Comparison of ENCODE assay signal across 8 mouse cellular contexts in the genomic region with DNA sequence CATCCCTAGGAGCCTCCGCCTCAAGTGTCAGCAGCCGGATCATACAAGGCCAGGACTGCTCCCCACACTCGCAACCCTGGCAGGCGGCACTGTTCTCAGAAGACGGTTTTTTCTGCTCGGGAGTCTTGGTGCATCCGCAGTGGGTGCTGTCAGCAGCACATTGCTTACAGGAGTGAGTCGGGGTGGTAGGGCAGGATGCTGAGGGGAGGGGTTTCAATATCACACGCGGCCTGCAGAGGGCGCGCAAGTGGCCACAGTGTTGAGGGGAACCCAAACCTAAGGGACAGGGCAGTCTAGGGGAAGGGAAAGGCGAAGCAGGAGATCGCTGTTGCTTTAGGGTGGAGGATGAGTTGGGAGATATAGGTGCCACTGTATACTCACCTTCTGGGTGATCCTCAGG. TPM values are rescaled to one million over a fixed set of nuclear protein-coding genes. Genes with fewer than 3 reads are reported as not detected.
A peak's percentile ranks its signal among the peaks of the same experiment; 100 is the strongest.
DNase-seq lines count a peak whose midpoint lies in the region; ATAC-seq and TF ChIP-seq lines count a peak whose summit lies in the region.

No protein-coding gene starts in this region.

- 11% methylated on average over 14 of the region's 14 CpGs for WGBS in hindbrain, embryonic 10.5 days
- WGBS in stomach, embryonic 14.5 days = 9% methylated on average over 14 of the region's 14 CpGs

- peak; percentile 21 for DNase-seq in kidney, adult 18-20 months
- DNase-seq in kidney, adult 11 months = no peak
- DNase-seq in forelimb bud, embryonic 11.5 days (ENCODE audit: low read depth, low spot score) = peak; percentile 43
- peak; percentile 62 for DNase-seq in hindbrain, embryonic 10.5 days (ENCODE audit: low spot score)
- peak; percentile 56 to 58 for DNase-seq in layer of hippocampus, postnatal 10 days (ENCODE audit: low spot score in 2 of 2)

- H3K36me3 ChIP-seq in hindbrain, embryonic 10.5 days = no peaks in the 10 kb centered on the region
- H3K36me3 ChIP-seq in stomach, embryonic 14.5 days (ENCODE audit: control insufficient read depth, insufficient read depth, low read length) = no peaks in the 10 kb centered on the region

- peaks cover 18% of the 10 kb centered on the region for H3K27me3 ChIP-seq in hindbrain, embryonic 10.5 days (ENCODE audit: insufficient read depth, poor library complexity, severe bottlenecking)
- H3K27me3 ChIP-seq in stomach, embryonic 14.5 days (ENCODE audit: control insufficient read depth, insufficient read depth, low read length) = no peaks in the 10 kb centered on the region

- TF ChIP-seq POLR2A in bone marrow macrophage, adult 2 months (IDR thresholded peaks at IDR 0.05; ENCODE audit: borderline replicate concordance, low read depth, low read length) = no peak

- no peak overlapping the region for H3K9ac ChIP-seq in stomach, embryonic 14.5 days (replicated peaks; ENCODE audit: low read depth, low read length)

- 0 out of 2 replicates have a peak, but pooled peaks cover 2% of the 10 kb centered on the region for H3K4me1 ChIP-seq in bone marrow macrophage, adult 2 months (ENCODE audit: control insufficient read depth, insufficient read depth, low read length)
- H3K4me1 ChIP-seq in hindbrain, embryonic 10.5 days (replicated peaks) = peaks cover 22% of the 10 kb centered on the region
- H3K4me1 ChIP-seq in stomach, embryonic 14.5 days (ENCODE audit: control insufficient read depth, insufficient read depth, low read length) = no peaks in the 10 kb centered on the region

- H3K4me3 ChIP-seq in bone marrow macrophage, adult 2 months (ENCODE audit: insufficient read depth, low read length) = no peak overlapping the region
- peak overlapping the region; percentile 28 for H3K4me3 ChIP-seq in hindbrain, embryonic 10.5 days
- no peak overlapping the region for H3K4me3 ChIP-seq in stomach, embryonic 14.5 days (ENCODE audit: low read depth, low read length)

- peak; percentile 95 for ATAC-seq in megakaryocyte progenitor cell, adult 5-6 weeks (replicated peaks; ENCODE audit: poor library complexity)
- ATAC-seq in stomach, embryonic 14.5 days (ENCODE audit: insufficient number of reproducible peaks, insufficient read depth, low FRiP score, low read depth) = peak; percentile 42; the same call in 1 of the 2 replicates

- no peak overlapping the region for H3K4me2 ChIP-seq in stomach, embryonic 14.5 days (replicated peaks; ENCODE audit: low read depth, low read length)

- TF ChIP-seq CTCF in bone marrow macrophage, adult 2 months (IDR thresholded peaks at IDR 0.05; ENCODE audit: low read depth, low read length) = peak; percentile 62; the same call in 1 of the 2 replicates

- no peak overlapping the region for H3K27ac ChIP-seq in bone marrow macrophage, adult 2 months (ENCODE audit: insufficient read depth, low read depth, low read length)
- no peak overlapping the region for H3K27ac ChIP-seq in hindbrain, embryonic 10.5 days
- H3K27ac ChIP-seq in stomach, embryonic 14.5 days (ENCODE audit: low read length) = no peak overlapping the region

- no peaks in the 10 kb centered on the region for H3K9me3 ChIP-seq in hindbrain, embryonic 10.5 days
- no peaks in the 10 kb centered on the region for H3K9me3 ChIP-seq in stomach, embryonic 14.5 days (ENCODE audit: control insufficient read depth, low read depth, low read length)

RNA-seq across cellular contexts. Expression of a gene that starts 2.6 kb away (rescaled TPM):
- not detected in 2 replicates for polyA plus RNA-seq in bone marrow macrophage, adult 2 months (2012; ENCODE audit: insufficient read depth, insufficient read length, missing spikeins)
- polyA plus RNA-seq in hindbrain, embryonic 10.5 days (2016; fragmentation: Nextera tagmentation; extraction: Ambion mirVana) = 0.41 TPM in 1 of 2 replicates, not detected in the other
- total RNA-seq in layer of hippocampus, postnatal 10 days (2021) = not detected
- not detected in 2 replicates for total RNA-seq in megakaryocyte progenitor cell, adult 5-6 weeks (2015)
- total RNA-seq in megakaryocyte progenitor cell, adult 5-6 weeks (2017) = not detected in 2 replicates
- polyA plus RNA-seq in stomach, embryonic 14.5 days (2014; fragmentation: Nextera tagmentation; extraction: Ambion mirVana) = not detected in 2 replicates

RNA-seq across cellular contexts. Expression of a gene that starts 41.8 kb away (rescaled TPM):
- not detected in 2 replicates for polyA plus RNA-seq in bone marrow macrophage, adult 2 months (2012; ENCODE audit: insufficient read depth, insufficient read length, missing spikeins)
- polyA plus RNA-seq in hindbrain, embryonic 10.5 days (2016; fragmentation: Nextera tagmentation; extraction: Ambion mirVana) = 0.12 TPM in 1 of 2 replicates, not detected in the other
- not detected for total RNA-seq in layer of hippocampus, postnatal 10 days (2021)
- not detected in 2 replicates for total RNA-seq in megakaryocyte progenitor cell, adult 5-6 weeks (2015)
- not detected in 2 replicates for total RNA-seq in megakaryocyte progenitor cell, adult 5-6 weeks (2017)
- not detected in 2 replicates for polyA plus RNA-seq in stomach, embryonic 14.5 days (2014; fragmentation: Nextera tagmentation; extraction: Ambion mirVana)

RNA-seq across cellular contexts. Expression of a gene that starts 50.0 kb away (rescaled TPM):
- polyA plus RNA-seq in bone marrow macrophage, adult 2 months (2012; ENCODE audit: insufficient read depth, insufficient read length, missing spikeins) = not detected in 2 replicates
- polyA plus RNA-seq in hindbrain, embryonic 10.5 days (2016; fragmentation: Nextera tagmentation; extraction: Ambion mirVana) = not detected in 2 replicates
- not detected for total RNA-seq in layer of hippocampus, postnatal 10 days (2021)
- not detected in 2 replicates for total RNA-seq in megakaryocyte progenitor cell, adult 5-6 weeks (2015)
- not detected in 2 replicates for total RNA-seq in megakaryocyte progenitor cell, adult 5-6 weeks (2017)
- not detected in 2 replicates for polyA plus RNA-seq in stomach, embryonic 14.5 days (2014; fragmentation: Nextera tagmentation; extraction: Ambion mirVana)

RNA-seq across cellular contexts. Expression of a gene that starts 59.2 kb away (rescaled TPM):
- polyA plus RNA-seq in bone marrow macrophage, adult 2 months (2012; ENCODE audit: insufficient read depth, insufficient read length, missing spikeins) = not detected in 2 replicates
- polyA plus RNA-seq in hindbrain, embryonic 10.5 days (2016; fragmentation: Nextera tagmentation; extraction: Ambion mirVana) = not detected in 2 replicates
- not detected for total RNA-seq in layer of hippocampus, postnatal 10 days (2021)
- not detected in 2 replicates for total RNA-seq in megakaryocyte progenitor cell, adult 5-6 weeks (2015)
- not detected in 2 replicates for total RNA-seq in megakaryocyte progenitor cell, adult 5-6 weeks (2017)
- polyA plus RNA-seq in stomach, embryonic 14.5 days (2014; fragmentation: Nextera tagmentation; extraction: Ambion mirVana) = not detected in 2 replicates
